Mouse (Mus musculus) right cerebral cortex, postnatal 4 days (tissue): ENCODE measurements at regions not wholly inside any gene's neighbourhood (a gene's known extent, or its start where the extent isn't known, plus 50 kb on each side); places are given as distances from the start of the nearest gene placed in this dataset.
A peak's percentile ranks its signal among the peaks of the same experiment; 100 is the strongest.

ENCODE experiments used
- DNase-seq: peaks from one replicate; pipeline ENCODE4 v3.0.0-alpha.2; 2022

GRCm38 (mm10) chr4:12522358-12522757, 350.5 kb upstream of the Fam92a start:
- no peak for DNase-seq

- DNase-seq: no peak
Observed at GRCm38 (mm10) chr4:12521246-12521645, 349.4 kb upstream of the Fam92a start.

- no peak for DNase-seq
Observed at GRCm38 (mm10) chr4:12516497-12516896, 344.7 kb upstream of the Fam92a start.

GRCm38 (mm10) chr4:12511656-12512385, 340.0 kb upstream of the Fam92a start:
- DNase-seq: peak; percentile 75

- peak; percentile 44 for DNase-seq
Observed at GRCm38 (mm10) chr4:12506851-12507551, 335.2 kb upstream of the Fam92a start.

- DNase-seq: no peak
Observed at GRCm38 (mm10) chr4:12501086-12501485, 329.3 kb upstream of the Fam92a start.

- DNase-seq: no peak
Observed at GRCm38 (mm10) chr4:12498426-12498825, 326.6 kb upstream of the Fam92a start.

- DNase-seq: no peak
Observed at GRCm38 (mm10) chr4:12492468-12492867, 320.7 kb upstream of the Fam92a start.

- DNase-seq: no peak
Observed at GRCm38 (mm10) chr4:12491306-12491705, 319.5 kb upstream of the Fam92a start.

- DNase-seq: no peak
Observed at GRCm38 (mm10) chr4:12490066-12490465, 318.3 kb upstream of the Fam92a start.

GRCm38 (mm10) chr4:12489358-12489757, 317.5 kb upstream of the Fam92a start:
- no peak for DNase-seq

GRCm38 (mm10) chr4:12481481-12481880, 309.7 kb upstream of the Fam92a start:
- no peak for DNase-seq

- DNase-seq: no peak
Observed at GRCm38 (mm10) chr4:12476717-12477116, 304.9 kb upstream of the Fam92a start.

- DNase-seq: no peak
Observed at GRCm38 (mm10) chr4:12474981-12475568, 303.3 kb upstream of the Fam92a start.

GRCm38 (mm10) chr4:12474421-12474820, 302.6 kb upstream of the Fam92a start:
- no peak for DNase-seq

- DNase-seq: no peak
Observed at GRCm38 (mm10) chr4:12461701-12462100, 289.9 kb upstream of the Fam92a start.

GRCm38 (mm10) chr4:12461251-12461650, 289.4 kb upstream of the Fam92a start:
- DNase-seq: no peak

GRCm38 (mm10) chr4:12457978-12458597, 286.3 kb upstream of the Fam92a start:
- no peak for DNase-seq

- DNase-seq: no peak
Observed at GRCm38 (mm10) chr4:12452086-12452485, 280.3 kb upstream of the Fam92a start.

GRCm38 (mm10) chr4:12425507-12425906, 253.7 kb upstream of the Fam92a start:
- no peak for DNase-seq

GRCm38 (mm10) chr4:12421628-12422319, 250.0 kb upstream of the Fam92a start:
- no peak for DNase-seq

- no peak for DNase-seq
Observed at GRCm38 (mm10) chr4:12418086-12418485, 246.3 kb upstream of the Fam92a start.

- DNase-seq: no peak
Observed at GRCm38 (mm10) chr4:12395344-12395743, 223.5 kb upstream of the Fam92a start.
